Mouse (Mus musculus): ENCODE data around the gene Sfxn5. TPM values are rescaled to one million over a fixed set of nuclear protein-coding genes. Genes with fewer than 3 reads are reported as not detected.

Sfxn5 gene
- polyA plus RNA-seq, 1 experiment = 0.63 TPM

DNA sequence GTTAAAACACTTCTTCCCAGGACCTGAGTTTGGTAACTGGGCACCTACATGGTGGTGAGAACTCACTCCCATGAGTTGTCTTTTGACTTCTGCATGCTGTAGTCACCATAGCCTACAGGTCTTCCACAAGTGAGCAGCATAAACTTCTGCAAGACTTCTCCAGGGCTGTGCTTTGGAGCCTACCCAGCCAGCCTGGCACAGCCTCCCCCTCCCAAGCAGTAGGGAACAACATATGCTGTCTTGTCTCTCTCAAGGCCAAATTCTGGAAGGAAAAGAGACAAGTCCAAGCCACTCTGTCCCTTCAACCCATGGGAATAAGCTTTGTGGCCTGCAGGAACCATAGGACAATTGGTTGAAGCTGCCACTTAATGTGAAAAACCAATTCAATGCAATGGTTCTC is 11.7 kb upstream of the Sfxn5 start:
- Histone ChIP-seq H3K4me3 (ENCODE audit: low read depth, low read length) (no peak overlapping the region), H3K27ac (ENCODE audit: insufficient read depth, low read depth, low read length) (no peak overlapping the region), H3K4me1 (ENCODE audit: control insufficient read depth, insufficient read depth, insufficient read length, low read length) (no peaks in the 10 kb centered on the region), H3K36me3 (ENCODE audit: control insufficient read depth, insufficient read depth, low read length) (no peaks in the 10 kb centered on the region), H3K27me3 (ENCODE audit: control insufficient read depth, insufficient read depth, low read length) (no peaks in the 10 kb centered on the region)
- TF ChIP-seq POLR2A (IDR thresholded peaks at IDR 0.05; ENCODE audit: low read depth, low read length) (no peak), CTCF (IDR thresholded peaks at IDR 0.05; ENCODE audit: extremely low read depth, insufficient read length, insufficient replicate concordance, low read depth, low read length) (no peak)

DNA sequence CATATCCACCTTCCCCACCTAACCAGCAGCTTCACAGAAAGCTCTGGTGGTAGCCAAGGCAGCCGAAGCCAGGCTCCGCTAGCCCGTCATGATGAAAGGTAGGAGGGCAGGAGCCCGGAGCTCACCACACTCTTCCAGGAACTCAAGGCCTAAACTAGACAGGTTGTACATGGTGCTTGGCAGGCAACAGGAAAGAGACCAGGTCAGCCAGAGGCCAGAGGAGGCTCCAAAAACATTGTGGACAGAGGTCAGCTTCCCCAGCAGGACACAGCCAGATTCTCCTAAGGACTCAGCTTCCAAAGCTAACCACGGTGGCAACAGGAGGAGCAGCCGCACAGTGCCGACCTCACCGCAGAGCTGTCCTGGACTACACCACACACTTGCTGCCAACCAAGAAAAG is 9.8 kb upstream of the Sfxn5 start:
- Histone ChIP-seq H3K4me3 (ENCODE audit: low read depth, low read length) (no peak overlapping the region), H3K27ac (ENCODE audit: insufficient read depth, low read depth, low read length) (no peak overlapping the region), H3K36me3 (ENCODE audit: control insufficient read depth, insufficient read depth, low read length) (no peaks in the 10 kb centered on the region), H3K27me3 (ENCODE audit: control insufficient read depth, insufficient read depth, low read length) (no peaks in the 10 kb centered on the region), H3K4me1 (ENCODE audit: control insufficient read depth, insufficient read depth, insufficient read length, low read length) (no peaks in the 10 kb centered on the region)
- no peak for TF ChIP-seq CTCF (IDR thresholded peaks at IDR 0.05; ENCODE audit: extremely low read depth, insufficient read length, insufficient replicate concordance, low read depth, low read length)
- no peak for TF ChIP-seq POLR2A (IDR thresholded peaks at IDR 0.05; ENCODE audit: low read depth, low read length)
- WGBS = 89% methylated on average over 8 of the region's 8 CpGs

DNA sequence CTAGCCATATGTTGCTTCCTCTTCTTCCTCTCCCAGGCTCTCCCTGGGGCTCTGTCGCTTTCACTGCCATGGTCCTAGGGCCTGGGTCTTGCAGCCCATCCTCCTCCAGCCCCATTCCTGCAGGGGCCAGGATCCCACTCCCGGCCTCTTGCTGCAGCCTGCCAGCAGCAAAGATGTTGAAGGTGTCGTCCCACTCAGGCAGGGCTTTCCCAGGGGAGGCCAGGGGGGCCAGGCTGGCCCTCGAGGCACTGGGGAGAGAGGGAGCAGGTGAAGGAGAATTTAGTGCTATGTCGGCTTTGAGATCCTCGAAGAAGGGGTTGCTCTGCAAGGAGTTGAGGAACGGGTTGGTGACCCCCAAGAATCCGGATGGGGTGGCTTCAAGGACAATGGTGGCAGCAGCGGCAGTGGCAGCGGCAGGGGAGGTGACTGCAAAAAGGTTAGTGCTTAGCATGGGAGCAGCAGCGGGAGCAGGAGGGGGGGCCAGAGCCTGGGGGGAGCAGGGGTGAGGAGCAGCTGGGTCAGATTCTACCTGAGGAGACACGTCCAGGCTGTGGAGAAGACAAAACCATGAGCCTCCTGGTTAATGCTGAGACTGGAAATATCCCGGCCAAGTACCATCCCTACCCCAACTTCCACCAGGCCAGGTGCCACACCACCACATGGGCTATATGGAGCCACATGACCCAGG is 8.7 kb upstream of the Sfxn5 start:
- no peaks in the 10 kb centered on the region for H3K36me3 ChIP-seq (ENCODE audit: control insufficient read depth, insufficient read depth, low read length)
- H3K4me1 ChIP-seq (ENCODE audit: control insufficient read depth, insufficient read depth, insufficient read length, low read length) = no peaks in the 10 kb centered on the region
- no peak for TF ChIP-seq CTCF (IDR thresholded peaks at IDR 0.05; ENCODE audit: extremely low read depth, insufficient read length, insufficient replicate concordance, low read depth, low read length)
- TF ChIP-seq POLR2A (IDR thresholded peaks at IDR 0.05; ENCODE audit: low read depth, low read length) = no peak
- no peak overlapping the region for H3K27ac ChIP-seq (ENCODE audit: insufficient read depth, low read depth, low read length)
- H3K27me3 ChIP-seq (ENCODE audit: control insufficient read depth, insufficient read depth, low read length) = no peaks in the 10 kb centered on the region
- H3K4me3 ChIP-seq (ENCODE audit: low read depth, low read length) = no peak overlapping the region
- WGBS = 80% methylated on average over 13 of the region's 13 CpGs

DNA sequence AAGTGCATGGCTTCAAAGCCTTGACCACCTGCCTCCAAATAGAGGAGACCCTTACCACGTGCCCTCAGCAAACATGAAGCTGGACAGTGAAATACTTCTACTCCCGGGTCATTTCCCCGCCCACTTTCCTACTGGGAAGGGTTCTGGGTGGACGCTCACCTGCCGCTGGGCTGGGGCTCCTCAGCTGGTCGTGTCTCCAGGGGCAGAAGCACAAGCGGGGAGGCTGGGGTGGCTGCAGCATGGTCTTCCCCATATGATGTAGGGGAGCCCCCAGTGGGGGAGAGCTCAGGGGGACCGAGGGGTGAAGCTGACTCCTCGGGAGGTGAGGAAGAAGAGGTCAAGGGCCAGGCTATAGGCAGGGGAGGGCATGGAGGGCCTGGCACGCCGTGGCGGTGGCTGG is 7.0 kb upstream of the Sfxn5 start:
- H3K36me3 ChIP-seq (ENCODE audit: control insufficient read depth, insufficient read depth, low read length) = no peaks in the 10 kb centered on the region
- no peak for TF ChIP-seq POLR2A (IDR thresholded peaks at IDR 0.05; ENCODE audit: low read depth, low read length)
- no peak for TF ChIP-seq CTCF (IDR thresholded peaks at IDR 0.05; ENCODE audit: extremely low read depth, insufficient read length, insufficient replicate concordance, low read depth, low read length)
- 81% methylated on average over 12 of the region's 12 CpGs for WGBS
- no peak overlapping the region for H3K4me3 ChIP-seq (ENCODE audit: low read depth, low read length)
- H3K27me3 ChIP-seq (ENCODE audit: control insufficient read depth, insufficient read depth, low read length) = no peaks in the 10 kb centered on the region
- H3K4me1 ChIP-seq (ENCODE audit: control insufficient read depth, insufficient read depth, insufficient read length, low read length) = no peaks in the 10 kb centered on the region
- no peak overlapping the region for H3K27ac ChIP-seq (ENCODE audit: insufficient read depth, low read depth, low read length)

DNA sequence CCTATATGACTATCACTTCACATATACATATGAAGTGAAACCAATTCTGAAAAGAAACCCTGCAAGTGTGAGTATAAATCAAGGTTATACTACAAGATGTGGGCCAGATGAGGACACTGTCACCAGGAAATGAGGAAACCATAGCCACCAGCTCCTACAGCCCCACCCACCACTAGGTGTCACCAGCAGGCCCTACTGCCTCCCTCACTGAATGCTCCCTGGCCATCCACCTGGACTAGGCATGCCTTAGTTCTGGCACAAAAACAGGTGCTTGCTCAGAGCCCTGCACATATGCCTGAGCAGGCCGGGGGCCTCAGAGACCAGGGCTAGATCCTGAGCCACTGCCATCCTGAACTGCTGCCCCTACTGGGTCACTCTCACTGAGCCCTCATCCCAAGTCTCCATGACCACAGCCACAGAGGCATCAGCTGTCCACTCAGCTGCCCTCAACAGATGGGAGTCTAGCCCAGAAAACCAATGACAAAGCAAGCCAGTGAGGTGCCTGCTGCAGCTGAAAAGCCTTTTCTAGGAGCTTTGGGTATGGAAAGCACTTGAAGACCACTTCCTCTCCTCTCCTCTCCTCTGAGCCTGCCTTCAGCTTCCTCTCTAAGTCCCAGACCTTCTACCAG is 6.2 kb upstream of the Sfxn5 start:
- H3K36me3 ChIP-seq (ENCODE audit: control insufficient read depth, insufficient read depth, low read length) = no peaks in the 10 kb centered on the region
- no peaks in the 10 kb centered on the region for H3K27me3 ChIP-seq (ENCODE audit: control insufficient read depth, insufficient read depth, low read length)
- H3K27ac ChIP-seq (ENCODE audit: insufficient read depth, low read depth, low read length) = no peak overlapping the region
- H3K4me1 ChIP-seq (ENCODE audit: control insufficient read depth, insufficient read depth, insufficient read length, low read length) = no peaks in the 10 kb centered on the region
- no peak overlapping the region for H3K4me3 ChIP-seq (ENCODE audit: low read depth, low read length)
- TF ChIP-seq POLR2A (IDR thresholded peaks at IDR 0.05; ENCODE audit: low read depth, low read length) (no peak), CTCF (IDR thresholded peaks at IDR 0.05; ENCODE audit: extremely low read depth, insufficient read length, insufficient replicate concordance, low read depth, low read length) (peak; percentile 59; the same call in 1 of the 2 replicates)
- 54% methylated on average over 1 of the region's 1 CpGs for WGBS

DNA sequence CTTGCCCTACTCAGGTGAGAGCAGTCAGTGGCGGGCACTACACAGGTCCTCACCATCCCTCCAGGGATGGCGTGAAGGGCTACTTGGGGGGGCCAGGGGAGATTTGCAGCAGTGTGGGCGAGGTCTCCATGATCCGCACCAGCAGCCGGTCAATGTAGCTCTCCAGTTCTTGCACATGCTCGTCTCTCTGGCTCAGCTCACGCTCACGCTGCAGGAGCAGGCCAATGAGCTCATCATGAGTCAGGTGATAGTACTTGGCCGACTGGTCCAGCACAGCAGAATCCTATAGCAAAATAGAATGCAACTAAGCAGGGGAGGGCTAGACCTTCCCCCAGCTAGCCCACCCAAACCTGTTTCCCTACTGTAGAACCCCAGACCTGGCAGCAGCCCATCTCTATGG is 3.7 kb upstream of the Sfxn5 start:
- WGBS = 88% methylated on average over 9 of the region's 9 CpGs
- no peaks in the 10 kb centered on the region for H3K27me3 ChIP-seq (ENCODE audit: control insufficient read depth, insufficient read depth, low read length)
- no peak overlapping the region for H3K4me3 ChIP-seq (ENCODE audit: low read depth, low read length)
- H3K4me1 ChIP-seq (ENCODE audit: control insufficient read depth, insufficient read depth, insufficient read length, low read length) = no peaks in the 10 kb centered on the region
- no peak for TF ChIP-seq POLR2A (IDR thresholded peaks at IDR 0.05; ENCODE audit: low read depth, low read length)
- no peak for TF ChIP-seq CTCF (IDR thresholded peaks at IDR 0.05; ENCODE audit: extremely low read depth, insufficient read length, insufficient replicate concordance, low read depth, low read length)
- no peaks in the 10 kb centered on the region for H3K36me3 ChIP-seq (ENCODE audit: control insufficient read depth, insufficient read depth, low read length)
- no peak overlapping the region for H3K27ac ChIP-seq (ENCODE audit: insufficient read depth, low read depth, low read length)

DNA sequence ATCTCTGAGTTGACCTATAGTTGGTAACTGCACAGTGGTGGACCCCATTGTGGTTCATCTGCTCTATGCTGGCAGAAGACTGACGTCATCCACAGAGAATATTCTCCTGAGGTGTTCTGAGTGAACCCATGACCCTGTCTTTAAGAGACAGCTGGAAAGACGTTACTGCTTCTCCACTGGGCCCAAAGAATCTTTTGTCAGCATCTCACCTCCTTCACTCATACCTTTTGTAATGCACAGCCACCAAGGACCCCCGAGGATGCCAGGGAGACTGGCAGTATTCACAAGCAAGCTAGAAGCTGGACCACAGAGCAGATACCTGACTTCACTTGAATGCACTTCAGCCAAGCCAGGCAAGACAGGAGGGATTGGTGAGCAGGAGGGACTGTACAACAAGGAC is 2.1 kb upstream of the Sfxn5 start:
- Histone ChIP-seq H3K27ac (ENCODE audit: insufficient read depth, low read depth, low read length) (no peak overlapping the region), H3K36me3 (ENCODE audit: control insufficient read depth, insufficient read depth, low read length) (no peaks in the 10 kb centered on the region), H3K4me1 (ENCODE audit: control insufficient read depth, insufficient read depth, insufficient read length, low read length) (no peaks in the 10 kb centered on the region), H3K27me3 (ENCODE audit: control insufficient read depth, insufficient read depth, low read length) (0 out of 2 replicates have a peak, but pooled peaks cover 3% of the 10 kb centered on the region), H3K4me3 (ENCODE audit: low read depth, low read length) (no peak overlapping the region)
- TF ChIP-seq POLR2A (IDR thresholded peaks at IDR 0.05; ENCODE audit: low read depth, low read length) = no peak
- no peak for TF ChIP-seq CTCF (IDR thresholded peaks at IDR 0.05; ENCODE audit: extremely low read depth, insufficient read length, insufficient replicate concordance, low read depth, low read length)
- 77% methylated on average over 3 of the region's 3 CpGs for WGBS

Measured in small intestine, adult 2 months (tissue).